Mouse (Mus musculus): ENCODE measurements around the gene Commd6.

Commd6 gene

DNA sequence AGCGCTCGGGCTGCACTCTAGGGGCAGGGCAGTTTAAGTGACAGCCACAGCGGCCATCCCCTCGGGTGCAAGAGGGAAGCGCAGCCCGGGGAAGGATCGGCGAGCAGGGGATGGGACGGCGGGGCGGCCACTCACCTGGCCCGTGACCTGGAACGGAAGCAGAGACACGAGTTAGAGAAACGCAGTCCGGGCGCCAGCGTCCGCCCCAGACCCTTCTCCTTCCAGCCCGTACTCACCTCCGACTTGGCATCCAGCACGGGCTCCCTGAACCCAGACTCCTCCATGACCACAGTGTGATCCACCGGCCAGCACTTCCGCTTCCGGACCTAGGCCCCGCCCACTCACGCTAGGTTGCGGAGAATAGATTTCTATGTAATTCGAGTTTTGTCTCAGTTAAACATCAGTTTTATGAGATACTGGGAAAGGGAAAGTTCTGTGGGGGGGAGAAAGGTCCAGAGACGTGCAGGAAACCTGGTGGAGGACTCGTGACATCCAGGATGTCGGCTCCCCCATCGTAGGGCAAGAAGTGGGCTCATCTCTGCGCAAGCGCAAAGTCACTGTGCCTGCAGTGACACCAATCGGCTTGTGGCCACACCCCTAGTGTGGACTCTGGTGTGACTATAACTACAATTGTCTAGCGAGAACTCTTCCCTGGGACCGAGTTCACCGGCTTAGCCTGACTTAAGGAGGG, at the start of gene Commd6:
Commd6 (minus strand) TSS at position 534 of the 691 bp plus-strand sequence.
- in situ Hi-C loops (cut with MboI; ENCODE audit: unreplicated experiment in 2 of 2) = no loop called here

DNA sequence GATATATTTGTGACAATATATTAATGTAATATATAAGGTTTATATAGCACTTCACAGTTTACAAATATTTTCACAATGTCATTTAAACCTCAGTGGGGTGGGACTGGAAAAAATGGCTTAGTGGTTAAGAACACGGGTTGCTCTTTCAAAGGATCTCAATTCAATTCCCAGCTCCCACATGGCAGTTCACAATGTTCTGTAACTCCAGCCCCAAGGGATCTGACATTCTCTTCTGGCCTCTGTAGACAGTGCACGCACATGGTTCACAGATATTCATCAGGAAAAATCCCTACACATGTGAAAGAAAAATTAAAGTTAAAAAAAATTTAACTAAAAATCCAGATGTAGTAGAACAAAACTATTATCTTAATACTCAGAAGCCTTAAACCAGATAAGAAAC, 47.9 kb upstream of the Commd6 start:
- in situ Hi-C loops (cut with MboI; ENCODE audit: unreplicated experiment in 2 of 2) = no loop called here

DNA sequence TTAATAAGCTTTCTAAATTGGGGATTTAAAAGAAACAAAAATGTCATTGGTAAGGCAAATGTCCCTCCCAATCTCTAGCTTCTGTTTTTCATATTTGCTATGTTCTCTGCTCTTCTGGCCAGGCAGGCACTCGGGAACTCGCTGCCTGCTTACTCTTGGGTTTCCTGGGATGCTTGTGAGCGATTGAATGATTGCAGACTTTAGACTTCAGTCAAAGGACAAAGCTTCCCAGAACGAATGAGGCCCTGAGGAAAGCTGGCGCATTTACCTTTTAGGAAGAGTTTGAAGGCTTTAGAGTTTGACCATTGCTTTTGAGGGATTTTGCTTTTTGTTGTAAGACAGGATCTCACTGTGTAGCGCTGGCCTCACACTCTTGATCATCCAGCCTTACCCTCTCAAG, 47.2 kb upstream of the Commd6 start:
- in situ Hi-C loops (cut with MboI; ENCODE audit: unreplicated experiment in 2 of 2) = no loop called here

DNA sequence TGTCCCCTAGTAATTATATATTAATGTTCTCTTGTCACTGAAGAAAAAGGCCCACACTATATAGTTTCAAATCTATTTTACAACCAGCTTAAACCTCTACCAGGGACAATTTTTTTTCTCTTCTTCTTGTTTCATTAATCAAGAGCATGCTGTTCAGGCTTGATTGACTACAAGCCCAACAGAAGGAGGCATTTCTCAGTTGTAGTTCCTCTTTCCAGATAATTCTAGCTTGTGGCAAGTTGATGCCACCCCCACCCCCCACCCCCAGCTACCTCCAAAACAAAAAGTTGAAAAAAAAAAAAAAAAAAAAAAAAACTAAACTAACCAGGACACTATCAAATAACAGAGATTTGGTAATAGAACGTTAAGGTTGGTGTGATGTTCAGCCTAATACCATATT, 31.7 kb upstream of the Commd6 start:
- in situ Hi-C loops (cut with MboI; ENCODE audit: unreplicated experiment in 2 of 2) = loop anchor here (5.0 to 25.0 kb wide), 3 partner anchors 90 to 1315 kb away; partner anchors contain the start of gene Kctd12 (in 1 of the 2)

DNA sequence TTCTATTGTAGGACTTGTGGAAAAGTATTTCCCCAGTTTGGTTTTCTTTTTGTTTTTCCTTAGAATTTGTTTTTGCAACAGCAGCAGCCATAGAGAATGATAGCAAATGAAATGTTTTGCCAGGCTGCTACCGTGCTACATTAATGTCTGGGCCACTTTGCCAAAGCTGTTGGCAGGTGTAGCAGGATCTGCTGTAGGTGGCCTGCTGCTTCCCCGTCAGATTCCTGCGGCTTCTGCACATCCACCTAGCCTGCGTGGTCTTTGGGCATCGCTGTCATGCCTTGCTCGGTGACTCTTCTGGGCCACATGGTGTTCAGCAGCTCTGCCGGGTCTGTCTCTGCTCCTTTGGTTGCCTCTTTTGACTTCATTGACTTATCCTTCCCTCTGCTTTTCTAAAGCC, 28.1 kb upstream of the Commd6 start:
- in situ Hi-C loops (cut with MboI; ENCODE audit: unreplicated experiment in 2 of 2) = loop anchor here (5.0 to 25.0 kb wide), 4 partner anchors 94 to 1319 kb away; partner anchors contain the start of gene Kctd12 (in 1 of the 2)

DNA sequence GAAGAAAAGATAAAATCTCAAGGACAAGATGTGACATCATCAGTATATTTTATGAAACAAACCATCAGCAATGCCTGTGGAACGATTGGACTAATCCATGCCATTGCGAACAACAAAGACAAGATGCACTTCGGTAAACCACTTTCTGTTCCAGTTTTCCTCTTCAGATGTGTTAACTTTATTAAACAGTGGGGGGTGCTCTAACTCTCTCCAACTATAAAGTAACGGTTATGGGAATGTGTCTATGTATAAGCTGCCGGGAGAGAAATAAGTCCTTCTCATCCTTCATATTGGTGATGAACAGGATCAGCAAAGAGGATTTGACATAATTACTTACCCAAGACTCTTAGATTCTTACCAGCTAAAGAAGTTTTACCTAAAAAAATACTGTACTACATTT, 26.1 kb upstream of the Commd6 start:
- in situ Hi-C loops (cut with MboI; ENCODE audit: unreplicated experiment in 2 of 2) = loop anchor here (5.0 to 25.0 kb wide), 4 partner anchors 96 to 1321 kb away; partner anchors contain the start of gene Kctd12 (in 1 of the 2)

DNA sequence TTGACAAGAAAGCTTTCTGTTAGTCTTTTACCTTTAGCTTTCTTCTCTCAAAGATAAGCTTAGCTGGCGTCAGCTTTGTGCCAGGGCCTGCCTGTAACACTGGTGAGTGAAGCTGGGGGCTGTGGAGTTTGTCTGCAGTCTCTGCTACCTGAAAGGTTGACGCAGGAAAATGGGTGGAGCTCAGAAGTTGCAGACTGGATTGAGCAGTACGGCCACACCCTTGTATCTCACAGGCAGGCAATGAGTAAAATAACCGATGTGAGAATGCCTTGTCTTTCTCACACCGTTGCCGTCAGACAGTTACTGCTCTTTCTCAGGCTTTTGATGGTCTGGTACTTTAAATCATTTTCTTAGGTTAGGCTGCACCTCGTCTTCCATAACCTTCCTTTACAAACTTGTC, 25.6 kb upstream of the Commd6 start:
- in situ Hi-C loops (cut with MboI; ENCODE audit: unreplicated experiment in 2 of 2) = loop anchor here (5.0 to 25.0 kb wide), 4 partner anchors 96 to 1321 kb away; partner anchors contain the start of gene Kctd12 (in 1 of the 2)

DNA sequence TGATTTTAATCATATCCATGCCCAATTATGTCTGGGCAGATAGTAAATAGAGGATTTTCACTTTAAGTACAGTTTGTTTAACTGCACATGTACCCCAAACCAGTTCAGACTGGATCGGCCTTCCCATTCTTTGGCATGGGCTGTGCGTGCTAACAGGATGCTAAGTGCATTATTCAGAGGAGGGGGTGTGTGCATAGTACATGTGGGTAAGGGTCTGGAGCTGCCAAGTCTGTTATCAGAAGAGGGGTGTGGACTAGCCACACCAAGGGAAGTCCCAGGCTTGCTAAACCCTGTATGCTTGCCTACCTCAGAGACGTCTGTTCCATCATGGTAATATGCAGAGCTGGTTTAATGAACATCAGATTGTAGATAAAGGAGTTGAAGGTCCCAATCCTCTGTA, 23.8 kb upstream of the Commd6 start:
- in situ Hi-C loops (cut with MboI; ENCODE audit: unreplicated experiment in 2 of 2) = loop anchor here (5.0 to 25.0 kb wide), 4 partner anchors 98 to 1323 kb away; partner anchors contain the start of gene Kctd12 (in 1 of the 2)

DNA sequence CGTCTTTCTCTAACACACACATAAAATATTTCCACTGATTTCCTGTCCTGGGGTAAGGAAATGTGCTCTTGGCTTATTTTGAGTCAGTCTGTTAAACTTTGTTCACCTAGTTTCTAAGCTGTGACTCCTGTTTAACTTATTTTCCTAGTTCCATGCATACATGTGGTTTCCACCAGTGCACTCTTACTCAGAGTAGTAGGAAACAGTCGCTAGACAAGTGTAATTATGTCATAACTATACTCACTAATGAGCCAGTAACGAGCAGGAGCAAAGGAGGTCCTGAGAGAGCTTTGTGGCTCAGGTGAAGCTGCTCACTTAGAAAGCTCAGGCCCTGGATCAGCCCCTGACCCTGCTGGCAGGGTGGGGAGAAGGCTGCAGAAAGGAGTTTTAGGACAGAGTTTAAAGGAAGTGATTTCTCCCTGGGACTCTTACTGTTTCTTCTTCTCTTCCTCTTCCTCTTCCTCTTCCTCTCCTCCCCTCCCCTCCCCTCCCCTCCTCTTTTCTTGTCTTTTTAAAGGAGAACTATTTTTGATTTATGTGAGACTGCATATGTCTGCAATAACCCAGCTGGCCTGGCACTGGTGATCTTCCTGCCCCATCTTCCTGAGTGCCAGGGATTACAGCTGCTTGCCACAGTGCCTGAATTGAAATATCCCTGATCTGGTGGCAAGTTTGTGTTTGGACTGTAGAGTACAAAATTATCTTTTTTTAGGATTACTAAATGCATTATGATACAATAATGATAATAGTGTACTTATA, 21.3 kb upstream of the Commd6 start:
- in situ Hi-C loops (cut with MboI; ENCODE audit: unreplicated experiment in 2 of 2) = loop anchor here (5.0 to 25.0 kb wide), 4 partner anchors 100 to 1325 kb away; partner anchors contain the start of gene Kctd12 (in 1 of the 2)

DNA sequence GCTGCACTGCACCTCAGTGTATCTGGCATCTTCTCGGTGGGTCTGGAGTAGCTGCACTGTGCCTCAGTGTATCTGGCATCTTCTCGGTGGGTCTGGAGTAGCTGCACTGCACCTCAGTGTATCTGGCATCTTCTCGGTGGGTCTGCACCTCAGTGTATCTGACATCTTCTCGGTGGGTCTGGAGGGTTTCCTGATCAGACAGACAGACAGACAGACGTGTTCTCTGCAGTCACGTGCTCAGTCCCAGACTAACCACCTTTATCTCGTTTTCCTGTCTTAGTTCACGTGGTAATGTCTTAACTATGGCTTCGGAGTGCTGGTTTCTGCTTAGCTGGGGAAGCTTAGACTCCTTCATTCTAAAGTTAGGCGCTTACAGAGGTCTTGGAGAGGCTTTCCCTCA, 15.8 kb upstream of the Commd6 start:
- in situ Hi-C loops (cut with MboI; ENCODE audit: unreplicated experiment in 2 of 2) = loop anchor here (25.0 kb wide), 2 partner anchors 106 to 1331 kb away; partner anchors contain the start of gene Kctd12 (in 1 of the 2)

DNA sequence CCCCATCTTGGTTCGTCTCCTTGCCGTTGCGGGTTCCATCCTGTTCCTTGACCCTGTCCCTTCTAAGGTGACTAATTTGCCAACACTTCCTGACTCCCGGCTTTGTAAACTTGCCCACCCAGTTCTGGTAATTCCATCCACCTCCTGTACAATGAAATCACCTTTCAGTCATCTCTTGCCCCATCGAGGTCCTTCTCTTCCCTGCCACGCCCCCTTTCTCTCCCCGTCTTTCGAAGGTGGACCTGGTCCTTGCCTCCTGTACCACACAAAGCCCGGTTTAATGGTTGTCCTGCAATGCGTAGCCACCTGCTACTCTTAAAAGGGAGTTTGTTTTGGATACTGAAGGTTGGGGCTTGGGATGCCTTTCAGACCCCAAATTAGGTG, 14.0 kb upstream of the Commd6 start:
- in situ Hi-C loops (cut with MboI; ENCODE audit: unreplicated experiment in 2 of 2) = loop anchor here (25.0 kb wide), 2 partner anchors 108 to 1333 kb away; partner anchors contain the start of gene Kctd12 (in 1 of the 2)

DNA sequence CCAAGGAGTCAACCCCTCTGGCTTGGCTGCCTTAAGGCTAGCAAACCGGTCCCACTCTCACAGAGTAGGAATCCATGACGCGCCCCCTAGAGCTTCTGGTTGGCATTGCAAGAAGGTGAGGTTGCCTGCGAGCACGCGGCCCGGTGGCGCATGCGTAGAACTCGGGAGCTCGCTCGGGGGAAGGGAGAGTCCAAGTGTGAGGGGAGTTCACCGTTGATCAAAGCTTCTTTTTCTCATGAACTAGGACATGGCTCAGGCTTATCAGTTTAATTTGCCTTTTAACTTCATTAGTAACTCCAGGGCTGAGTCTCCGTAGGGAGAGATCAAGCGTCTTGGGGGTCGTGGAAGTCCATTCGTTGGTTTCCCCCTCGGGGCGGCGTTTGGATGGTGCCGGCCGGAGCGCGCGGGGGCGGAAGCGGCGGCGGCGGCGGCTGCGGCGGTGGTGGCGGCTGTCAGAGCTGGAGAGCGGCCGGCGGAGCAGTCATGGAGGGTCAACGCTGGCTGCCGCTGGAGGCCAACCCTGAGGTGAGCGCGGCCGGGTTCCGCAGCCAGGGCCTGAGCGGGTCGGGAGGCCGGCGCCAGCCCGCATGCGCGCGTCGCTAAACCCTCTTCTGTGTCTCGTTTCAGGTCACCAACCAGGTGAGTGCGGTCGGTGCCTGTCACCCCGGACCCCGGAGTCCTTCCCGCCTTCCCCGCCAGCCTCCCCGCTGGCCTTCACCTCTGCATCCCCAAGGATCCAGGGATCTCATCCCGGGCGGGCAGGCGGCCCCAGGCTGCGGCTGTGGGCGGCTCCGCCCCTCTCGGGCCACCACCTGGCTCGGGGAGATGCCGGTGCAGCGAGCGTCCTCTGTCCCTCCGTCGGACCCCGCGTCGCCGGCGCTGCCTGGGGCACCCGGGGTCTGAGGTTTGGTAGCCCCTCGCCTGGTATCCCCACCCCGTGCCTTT, 13.4 kb upstream of the Commd6 start, which contains the start of gene Uchl3:
Uchl3 (plus strand) TSS at position 387 of the 945 bp plus-strand sequence.
- in situ Hi-C loops (cut with MboI; ENCODE audit: unreplicated experiment in 2 of 2) = loop anchor here (25.0 kb wide), 2 partner anchors 108 to 1333 kb away; partner anchors contain the start of gene Kctd12 (in 1 of the 2)

DNA sequence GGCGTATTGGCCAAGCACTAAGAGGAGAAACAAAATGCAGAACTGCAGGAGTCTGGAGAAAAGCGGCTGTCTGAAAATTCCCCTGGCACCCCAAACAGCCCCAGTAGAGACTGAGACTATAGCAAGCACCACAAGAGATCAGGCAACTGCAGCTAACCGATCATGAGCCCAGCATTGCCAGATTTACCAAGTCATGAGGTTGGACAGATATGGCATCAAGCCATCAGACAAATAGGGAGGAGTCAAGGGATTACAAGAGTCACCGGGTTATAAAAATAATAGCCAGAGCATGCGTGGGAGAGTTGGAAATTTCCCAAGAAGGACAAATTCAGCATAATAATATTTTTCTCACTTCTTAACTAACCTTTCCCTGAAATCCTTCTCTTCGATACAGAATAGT, 12.1 kb upstream of the Commd6 start:
- in situ Hi-C loops (cut with MboI; ENCODE audit: unreplicated experiment in 2 of 2) = loop anchor here (25.0 kb wide), 2 partner anchors 110 to 1335 kb away; partner anchors contain the start of gene Kctd12 (in 1 of the 2)

DNA sequence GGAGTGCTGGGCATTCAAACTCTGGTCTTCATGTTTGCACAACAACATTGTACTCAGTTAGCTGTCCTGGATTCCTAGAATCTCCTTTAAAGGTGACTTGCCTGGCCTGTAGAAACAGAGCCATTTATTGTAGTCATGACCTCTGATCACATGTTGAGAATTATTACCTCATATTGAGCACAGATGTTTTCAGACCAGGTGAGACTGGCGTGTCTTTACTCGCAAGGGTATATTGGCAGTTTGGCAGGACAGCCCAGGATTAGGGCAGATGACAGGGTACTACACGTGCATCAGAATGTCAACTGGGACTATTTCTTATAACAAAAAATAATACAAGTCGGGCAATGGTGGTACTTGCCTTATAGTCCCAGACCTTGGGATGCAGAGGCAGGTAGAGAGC, 10.1 kb upstream of the Commd6 start:
- in situ Hi-C loops (cut with MboI; ENCODE audit: unreplicated experiment in 2 of 2) = loop anchor here (25.0 kb wide), 2 partner anchors 112 to 1337 kb away; partner anchors contain the start of gene Kctd12 (in 1 of the 2)

DNA sequence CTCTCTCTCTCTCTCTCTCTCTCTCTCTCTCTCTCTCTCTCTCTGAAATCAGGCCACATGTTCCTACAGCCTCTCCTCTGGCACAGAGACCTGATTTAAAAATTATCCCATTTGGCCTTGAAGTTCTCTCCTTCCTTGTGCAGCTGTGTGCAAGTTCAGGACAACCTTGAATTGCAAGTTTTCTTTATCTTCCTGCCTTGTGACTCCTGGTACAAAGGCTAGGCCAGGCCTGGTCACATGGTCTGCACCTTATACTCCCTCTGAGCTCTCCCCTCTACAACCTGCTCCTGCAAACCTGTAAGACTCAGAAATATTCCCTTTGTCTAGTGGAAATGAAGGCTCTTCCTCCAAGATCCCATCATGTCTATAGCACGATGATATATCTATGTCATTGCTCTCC, 4.5 kb upstream of the Commd6 start:
- in situ Hi-C loops (cut with MboI; ENCODE audit: unreplicated experiment in 2 of 2) = no loop called here

DNA sequence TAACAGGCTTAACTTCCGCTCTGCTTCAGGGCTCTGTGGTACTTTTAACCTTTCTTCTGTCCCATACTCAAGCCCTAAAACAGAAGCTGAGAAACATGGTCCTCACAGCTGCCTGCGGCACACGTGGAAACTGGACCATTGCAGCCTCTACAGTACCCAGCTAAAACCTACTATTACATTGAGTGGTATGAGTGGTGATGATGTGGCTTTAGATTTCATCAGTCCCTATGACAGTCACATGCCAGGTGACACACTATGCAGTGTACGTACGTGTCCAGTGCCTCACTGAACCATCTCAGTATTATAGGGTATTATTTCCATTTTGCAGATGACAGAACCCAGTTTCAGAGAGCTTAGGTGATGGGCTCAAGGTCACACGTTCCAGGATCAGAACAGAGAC, 3.1 kb downstream of the Commd6 start:
- in situ Hi-C loops (cut with MboI; ENCODE audit: unreplicated experiment in 2 of 2) = no loop called here

DNA sequence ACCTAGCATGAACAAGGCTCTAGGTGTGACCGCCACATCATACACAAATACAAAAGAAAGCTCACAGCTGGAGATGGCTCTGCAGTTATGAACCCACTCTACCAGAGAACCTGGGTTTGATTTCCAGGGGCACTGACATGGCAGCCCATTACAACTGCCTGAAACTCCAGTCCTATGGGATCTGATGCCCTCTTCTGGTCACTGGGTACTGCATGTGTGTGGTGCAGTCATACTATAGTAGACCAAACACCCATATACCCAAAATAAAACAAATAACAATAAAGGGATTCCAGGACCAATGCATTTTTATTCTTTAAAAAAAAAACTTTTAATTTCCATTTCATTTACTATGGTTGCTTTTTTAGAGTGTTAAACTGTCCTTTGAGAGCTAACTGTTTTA, 4.7 kb downstream of the Commd6 start:
- in situ Hi-C loops (cut with MboI; ENCODE audit: unreplicated experiment in 2 of 2) = no loop called here

DNA sequence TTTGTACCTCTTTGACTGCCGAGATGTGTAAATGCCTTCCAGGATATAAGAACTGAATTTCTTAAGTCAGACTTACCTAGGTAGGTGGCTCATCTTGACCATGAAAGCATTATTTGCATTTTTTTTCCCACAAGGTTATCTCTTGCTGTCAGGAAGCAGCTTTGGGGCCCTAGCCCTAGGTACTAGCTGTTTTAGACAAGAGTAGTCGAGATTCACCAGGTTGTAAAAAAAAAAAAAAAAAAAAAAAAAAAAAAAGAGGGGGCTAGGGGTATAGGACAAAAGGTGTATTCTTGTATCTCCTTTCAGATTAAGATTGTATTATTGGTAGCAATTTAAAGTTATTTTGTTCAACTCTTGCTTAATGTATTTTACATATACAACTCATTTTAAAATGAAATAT, 9.9 kb downstream of the Commd6 start:
- in situ Hi-C loops (cut with MboI; ENCODE audit: unreplicated experiment in 2 of 2) = no loop called here

DNA sequence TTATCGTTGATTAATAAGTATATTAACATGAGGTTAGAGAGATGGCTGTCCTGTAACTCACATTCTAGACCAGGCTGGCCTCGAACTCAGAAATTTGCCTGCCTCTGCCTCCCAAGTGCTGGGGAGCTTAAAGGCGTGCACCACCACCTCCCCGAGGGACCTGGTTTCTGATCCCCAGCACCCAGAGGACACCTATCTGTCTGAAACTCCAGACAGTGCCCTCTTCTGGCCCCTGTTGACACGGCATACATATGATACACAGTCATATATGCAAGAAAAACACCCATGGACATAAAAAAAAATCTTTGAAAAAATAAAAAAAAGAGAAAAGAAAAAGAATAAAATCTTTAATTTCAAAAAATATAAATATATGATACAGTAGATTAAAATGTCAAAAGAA, 22.8 kb downstream of the Commd6 start:
- in situ Hi-C loops (cut with MboI; ENCODE audit: unreplicated experiment in 2 of 2) = loop anchor here in 1 of 2 experiments (25.0 kb wide), 1 partner anchor 895 kb away; no protein-coding TSS in a partner anchor

DNA sequence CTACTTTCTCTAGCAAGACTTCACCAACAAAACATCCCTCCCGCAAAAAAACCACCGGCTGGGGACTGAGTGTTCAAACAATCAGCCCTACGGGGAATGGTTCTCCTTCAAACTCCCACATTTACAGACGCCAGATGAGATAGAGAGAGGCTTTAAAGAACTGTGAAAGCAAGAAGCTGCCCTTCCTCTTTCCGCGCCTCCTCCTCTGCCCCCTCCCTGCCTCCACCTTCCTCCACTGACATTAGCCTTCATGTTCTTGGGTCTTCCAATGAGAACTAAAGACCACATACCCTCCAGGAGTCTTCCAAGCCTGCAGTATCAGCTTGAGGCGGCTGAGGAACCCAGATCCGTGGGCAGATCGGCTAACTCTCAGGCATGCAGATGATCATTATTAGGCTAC, 24.3 kb downstream of the Commd6 start:
- in situ Hi-C loops (cut with MboI; ENCODE audit: unreplicated experiment in 2 of 2) = loop anchor here in 1 of 2 experiments (25.0 kb wide), 1 partner anchor 896 kb away; no protein-coding TSS in a partner anchor

All from v-Abl transformed pro-B cells (cell line).